Mouse (Mus musculus): ENCODE measurements at regions not wholly inside any gene's neighbourhood (a gene's known extent, or its start where the extent isn't known, plus 50 kb on each side); places are given as distances from the start of the nearest gene placed in this dataset.

GRCm38 (mm10) chr8:126538136-126538535, 55.6 kb downstream of the Irf2bp2 start:
- no peak for DNase-seq

- DNase-seq, result peak; percentile 84 to 85
Measured at GRCm38 (mm10) chr8:126536928-126537618, 56.7 kb downstream of the Irf2bp2 start.

GRCm38 (mm10) chr8:126536132-126536927, 57.5 kb downstream of the Irf2bp2 start:
- no peak for DNase-seq

- peak in 1 of 2 experiments; percentile 71 for DNase-seq
Measured at GRCm38 (mm10) chr8:126532284-126532974, 57.6 kb upstream of the Tarbp1 start.

- no peak for DNase-seq
Measured at GRCm38 (mm10) chr8:126531459-126531858, 56.6 kb upstream of the Tarbp1 start.

GRCm38 (mm10) chr8:126529409-126529808, 54.5 kb upstream of the Tarbp1 start:
- no peak for DNase-seq

- no peak for DNase-seq
Measured at GRCm38 (mm10) chr8:126528434-126529080, 53.7 kb upstream of the Tarbp1 start.

- DNase-seq, result peak; percentile 89 to 94
Measured at GRCm38 (mm10) chr8:126526864-126527571, 52.2 kb upstream of the Tarbp1 start.

- DNase-seq, result peak; percentile 52 to 62
Measured at GRCm38 (mm10) chr8:126525575-126525974, 50.7 kb upstream of the Tarbp1 start.

Data from heart, adult 18-20 months (tissue).